Mouse (Mus musculus): Measurements from ENCODE around the gene Cul7. TPM values are rescaled to one million over a fixed set of nuclear protein-coding genes. Genes with fewer than 3 reads are reported as not detected.

Cul7 gene
- polyA plus RNA-seq, 1 experiment, result 44.4 TPM

DNA sequence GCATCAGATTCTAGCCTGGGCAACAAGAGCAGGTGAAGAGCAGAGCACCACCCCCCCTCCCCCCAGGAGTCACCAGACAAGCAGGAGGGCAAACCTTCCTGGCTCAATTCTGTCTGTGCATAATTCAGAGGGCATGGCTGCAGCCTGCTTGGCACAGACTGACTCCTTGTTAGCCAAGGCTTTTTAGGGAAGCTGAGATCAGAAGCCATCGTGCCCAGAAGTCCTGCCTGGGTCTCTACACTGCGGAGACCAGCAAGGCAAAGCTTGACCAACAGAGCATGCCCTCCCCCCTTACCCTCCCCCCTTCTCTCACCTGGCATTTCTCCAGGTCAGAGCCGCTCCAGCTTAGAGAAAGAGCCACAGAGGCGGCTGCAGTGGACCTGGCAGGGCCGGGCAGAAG, 12.6 kb downstream of the Cul7 start:
- Histone ChIP-seq H3ac (ENCODE audit: control insufficient read depth, insufficient read length) (no peak overlapping the region), H3K79me2 (ENCODE audit: control insufficient read depth, insufficient read depth) (no peaks in the 10 kb centered on the region), H3K4me3 (no peak overlapping the region), H3K36me3 (ENCODE audit: control insufficient read depth, insufficient read depth) (peaks cover 4% of the 10 kb centered on the region), H3K27me3 (ENCODE audit: control insufficient read depth, insufficient read depth, insufficient read length) (no peaks in the 10 kb centered on the region), H3K4me2 (ENCODE audit: low read depth) (no peak overlapping the region)
- TF ChIP-seq POLR2AphosphoS2 (IDR thresholded peaks at IDR 0.05; ENCODE audit: insufficient read length, low read depth) (no peak), E2F4 (IDR thresholded peaks at IDR 0.05; ENCODE audit: insufficient read depth) (no peak), USF1 (IDR thresholded peaks at IDR 0.05; ENCODE audit: low read depth) (no peak), CEBPB (IDR thresholded peaks at IDR 0.05; ENCODE audit: insufficient read depth, poor library complexity, severe bottlenecking) (no peak), MYOG (IDR thresholded peaks at IDR 0.05; ENCODE audit: control insufficient read depth in 1 of 3, insufficient read depth in 1 of 3, insufficient read length in 2 of 3, low read depth in 2 of 3) (no peak), MYOD1 (IDR thresholded peaks at IDR 0.05; ENCODE audit: control insufficient read depth in 1 of 3, insufficient read length in 2 of 3, low read depth in 2 of 3) (no peak), MAX (IDR thresholded peaks at IDR 0.05; ENCODE audit: low read depth) (no peak), TCF12 (IDR thresholded peaks at IDR 0.05; ENCODE audit: insufficient read depth, poor library complexity, severe bottlenecking) (no peak), POLR2A (IDR thresholded peaks at IDR 0.05; ENCODE audit: insufficient read length, low read depth) (no peak), REST (IDR thresholded peaks at IDR 0.05; ENCODE audit: insufficient read depth, insufficient read length) (no peak), TCF3 (IDR thresholded peaks at IDR 0.05; ENCODE audit: insufficient read length, low read depth) (no peak)

DNA sequence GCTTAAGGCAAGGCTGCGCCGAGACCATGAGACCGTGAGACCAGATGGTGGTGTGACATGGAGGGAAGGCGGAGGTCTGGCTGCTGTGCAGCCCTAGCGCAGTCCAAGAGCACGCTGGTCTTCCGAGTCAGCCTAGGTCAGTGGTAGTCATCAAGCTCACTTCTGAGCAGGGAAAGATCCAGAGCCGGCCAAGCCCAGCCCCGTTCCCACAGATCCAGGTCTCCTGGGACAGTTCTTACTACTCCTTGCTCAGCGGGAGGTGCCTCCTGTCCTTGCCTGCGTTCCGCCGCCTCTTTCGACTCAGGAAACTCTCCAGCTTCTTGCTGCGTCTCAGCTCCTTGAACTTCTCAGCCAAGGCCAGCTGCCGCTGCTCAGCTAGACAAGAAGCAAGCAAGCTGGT, 17.6 kb downstream of the Cul7 start:
- TF ChIP-seq POLR2A (IDR thresholded peaks at IDR 0.05; ENCODE audit: insufficient read length, low read depth) (no peak), TCF12 (IDR thresholded peaks at IDR 0.05; ENCODE audit: insufficient read depth, poor library complexity, severe bottlenecking) (no peak), MYOD1 (IDR thresholded peaks at IDR 0.05; ENCODE audit: control insufficient read depth in 1 of 3, insufficient read length in 2 of 3, low read depth in 2 of 3) (no peak), MAX (IDR thresholded peaks at IDR 0.05; ENCODE audit: low read depth) (no peak), REST (IDR thresholded peaks at IDR 0.05; ENCODE audit: insufficient read depth, insufficient read length) (no peak), CEBPB (IDR thresholded peaks at IDR 0.05; ENCODE audit: insufficient read depth, poor library complexity, severe bottlenecking) (no peak), SRF (IDR thresholded peaks at IDR 0.05; ENCODE audit: control insufficient read depth, insufficient read length, low read depth) (no peak), E2F4 (IDR thresholded peaks at IDR 0.05; ENCODE audit: insufficient read depth) (no peak)
- H3K27me3 ChIP-seq (ENCODE audit: control insufficient read depth, insufficient read depth, insufficient read length), result no peaks in the 10 kb centered on the region
- H3K79me2 ChIP-seq (ENCODE audit: control insufficient read depth, insufficient read depth), result peaks cover 12% of the 10 kb centered on the region
- peaks cover 3% of the 10 kb centered on the region for H3K36me3 ChIP-seq (ENCODE audit: control insufficient read depth, insufficient read depth)
- no peak overlapping the region for H3K4me3 ChIP-seq
- no peak overlapping the region for H3K4me2 ChIP-seq (ENCODE audit: low read depth)
- H3ac ChIP-seq (ENCODE audit: control insufficient read depth, insufficient read length), result no peak overlapping the region

- H3ac ChIP-seq (ENCODE audit: control insufficient read depth, insufficient read length), result no peak overlapping the region
- H3K4me2 ChIP-seq (ENCODE audit: low read depth), result no peak overlapping the region
- TF ChIP-seq POLR2A (IDR thresholded peaks at IDR 0.05; ENCODE audit: insufficient read length, low read depth) (no peak), SRF (IDR thresholded peaks at IDR 0.05; ENCODE audit: control insufficient read depth, insufficient read length, low read depth) (no peak), MAX (IDR thresholded peaks at IDR 0.05; ENCODE audit: low read depth) (no peak), MYOD1 (IDR thresholded peaks at IDR 0.05; ENCODE audit: control insufficient read depth in 1 of 3, insufficient read length in 2 of 3, low read depth in 2 of 3) (no peak), TCF3 (IDR thresholded peaks at IDR 0.05; ENCODE audit: insufficient read length, low read depth) (no peak), USF1 (IDR thresholded peaks at IDR 0.05; ENCODE audit: low read depth) (no peak), MYOG (IDR thresholded peaks at IDR 0.05; ENCODE audit: control insufficient read depth in 1 of 3, insufficient read depth in 1 of 3, insufficient read length in 2 of 3, low read depth in 2 of 3) (no peak), TCF12 (IDR thresholded peaks at IDR 0.05; ENCODE audit: insufficient read depth, poor library complexity, severe bottlenecking) (no peak), CEBPB (IDR thresholded peaks at IDR 0.05; ENCODE audit: insufficient read depth, poor library complexity, severe bottlenecking) (no peak), POLR2AphosphoS2 (IDR thresholded peaks at IDR 0.05; ENCODE audit: insufficient read length, low read depth) (no peak), REST (IDR thresholded peaks at IDR 0.05; ENCODE audit: insufficient read depth, insufficient read length) (no peak), E2F4 (IDR thresholded peaks at IDR 0.05; ENCODE audit: insufficient read depth) (no peak)
- H3K27me3 ChIP-seq (ENCODE audit: control insufficient read depth, insufficient read depth, insufficient read length), result no peaks in the 10 kb centered on the region
- H3K79me2 ChIP-seq (ENCODE audit: control insufficient read depth, insufficient read depth), result peaks cover 24% of the 10 kb centered on the region
- peaks cover 3% of the 10 kb centered on the region for H3K36me3 ChIP-seq (ENCODE audit: control insufficient read depth, insufficient read depth)
- no peak overlapping the region for H3K4me3 ChIP-seq
Measured at GRCm38 (mm10) chr17:46669911-46670310, 19.8 kb downstream of the Cul7 start.

DNA sequence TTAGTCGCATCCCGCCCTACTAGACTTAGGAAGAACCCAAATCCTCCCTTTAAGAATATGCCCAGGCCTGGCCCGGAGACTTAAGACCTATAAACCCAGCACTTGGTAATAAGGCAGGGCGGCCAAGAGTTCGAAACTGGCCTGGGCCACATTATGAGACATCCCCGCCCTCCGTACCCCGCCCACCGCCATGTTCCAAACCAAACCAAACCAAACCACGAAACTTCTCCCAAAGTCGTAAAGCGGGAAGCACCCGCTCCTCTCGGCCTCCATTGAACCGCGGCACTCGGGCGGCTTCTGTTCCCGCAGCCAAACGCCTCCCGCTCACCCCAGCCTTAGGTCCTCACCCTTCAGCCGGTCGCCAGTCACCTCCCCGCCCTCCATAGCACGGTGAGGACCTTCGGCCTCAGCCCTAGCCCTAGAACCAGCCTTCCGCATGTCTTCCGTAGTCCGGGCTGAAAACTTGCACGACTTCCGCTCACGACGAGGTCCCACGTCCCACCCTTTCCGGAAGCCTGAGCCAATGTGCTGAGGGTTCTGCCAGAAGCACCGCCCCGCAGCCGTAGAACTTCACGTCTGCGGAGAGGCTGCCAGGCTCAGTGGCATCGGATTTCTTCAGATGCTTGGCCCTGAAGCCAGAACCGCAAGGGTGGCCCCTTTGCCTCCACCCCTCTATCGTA, 23.9 kb downstream of the Cul7 start, which contains the start of gene Rrp36:
Rrp36 (minus strand) TSS at position 503 of the 680 bp plus-strand sequence.
- H3K27me3 ChIP-seq (ENCODE audit: control insufficient read depth, insufficient read depth, insufficient read length), result no peaks in the 10 kb centered on the region
- H3K4me2 ChIP-seq (ENCODE audit: low read depth), result peak within 1 kb of the TSS; percentile 92
- H3K79me2 ChIP-seq (ENCODE audit: control insufficient read depth, insufficient read depth), result peaks cover 30% of the 10 kb centered on the region
- H3K4me3 ChIP-seq, result peak within 1 kb of the TSS; percentile 61
- peak; percentile 100 for TF ChIP-seq POLR2AphosphoS2 (IDR thresholded peaks at IDR 0.05; ENCODE audit: insufficient read length, low read depth)
- TF ChIP-seq SRF (IDR thresholded peaks at IDR 0.05; ENCODE audit: control insufficient read depth, insufficient read length, low read depth), result peak; percentile 27
- TF ChIP-seq MYOG (IDR thresholded peaks at IDR 0.05; ENCODE audit: control insufficient read depth in 1 of 3, insufficient read depth in 1 of 3, insufficient read length in 2 of 3, low read depth in 2 of 3), result no peak
- no peak for TF ChIP-seq MAX (IDR thresholded peaks at IDR 0.05; ENCODE audit: low read depth)
- peak; percentile 78 for TF ChIP-seq POLR2A (IDR thresholded peaks at IDR 0.05; ENCODE audit: insufficient read length, low read depth)
- no peak for TF ChIP-seq USF1 (IDR thresholded peaks at IDR 0.05; ENCODE audit: low read depth)
- TF ChIP-seq E2F4 (IDR thresholded peaks at IDR 0.05; ENCODE audit: insufficient read depth), result no peak
- TF ChIP-seq MYOD1 (IDR thresholded peaks at IDR 0.05; ENCODE audit: control insufficient read depth in 1 of 3, insufficient read length in 2 of 3, low read depth in 2 of 3), result no peak
- TF ChIP-seq REST (IDR thresholded peaks at IDR 0.05; ENCODE audit: insufficient read depth, insufficient read length), result no peak
- peaks cover 16% of the 10 kb centered on the region for H3K36me3 ChIP-seq (ENCODE audit: control insufficient read depth, insufficient read depth)
- H3ac ChIP-seq (ENCODE audit: control insufficient read depth, insufficient read length), result peak within 1 kb of the TSS; percentile 54
